Mouse (Mus musculus): ENCODE results near the gene Alg12. TPM values are rescaled to one million over a fixed set of nuclear protein-coding genes. Genes with fewer than 3 reads are reported as not detected.
A peak's percentile ranks its signal among the peaks of the same experiment; 100 is the strongest.

Alg12 gene
- total RNA-seq, 2 experiments from 2014 or later: 10.4 to 10.7 TPM

GRCm38 (mm10) chr15:88854969-88855830 lies 36.1 kb upstream of the Alg12 start:
- DNase-seq: no peak

GRCm38 (mm10) chr15:88854119-88854968 lies 35.2 kb upstream of the Alg12 start:
- DNase-seq: peak; percentile 45

- DNase-seq: no peak
Observed at GRCm38 (mm10) chr15:88853106-88853505, 34.0 kb upstream of the Alg12 start.

- DNase-seq: no peak
Observed at GRCm38 (mm10) chr15:88851507-88852149, 32.5 kb upstream of the Alg12 start.

- DNase-seq: no peak
Observed at GRCm38 (mm10) chr15:88851076-88851475, 32.0 kb upstream of the Alg12 start.

GRCm38 (mm10) chr15:88850146-88850826 lies 31.2 kb upstream of the Alg12 start:
- DNase-seq: peak; percentile 86

GRCm38 (mm10) chr15:88849621-88850020 lies 30.5 kb upstream of the Alg12 start:
- no peak for DNase-seq

GRCm38 (mm10) chr15:88848661-88849060 lies 29.5 kb upstream of the Alg12 start:
- DNase-seq: no peak

- no peak for DNase-seq
Observed at GRCm38 (mm10) chr15:88844966-88845365, 25.8 kb upstream of the Alg12 start.

GRCm38 (mm10) chr15:88843486-88844097 lies 24.5 kb upstream of the Alg12 start:
- DNase-seq: peak; percentile 15

- DNase-seq: no peak
Observed at GRCm38 (mm10) chr15:88842300-88842673, 23.2 kb upstream of the Alg12 start.

GRCm38 (mm10) chr15:88841580-88842299 lies 22.6 kb upstream of the Alg12 start:
- DNase-seq: no peak

GRCm38 (mm10) chr15:88841160-88841559 lies 22.0 kb upstream of the Alg12 start:
- no peak for DNase-seq

GRCm38 (mm10) chr15:88840126-88840525 lies 21.0 kb upstream of the Alg12 start:
- DNase-seq: peak; percentile 60

GRCm38 (mm10) chr15:88839271-88839670 lies 20.2 kb upstream of the Alg12 start:
- DNase-seq: peak; percentile 61

- DNase-seq: peak; percentile 75
Observed at GRCm38 (mm10) chr15:88837977-88838376, 18.9 kb upstream of the Alg12 start.

GRCm38 (mm10) chr15:88837199-88837932 lies 18.2 kb upstream of the Alg12 start:
- peak; percentile 78 for DNase-seq

- DNase-seq: no peak
Observed at GRCm38 (mm10) chr15:88836571-88836970, 17.5 kb upstream of the Alg12 start.

- DNase-seq: no peak
Observed at GRCm38 (mm10) chr15:88836031-88836430, 16.9 kb upstream of the Alg12 start.

GRCm38 (mm10) chr15:88832536-88832935 lies 13.4 kb upstream of the Alg12 start:
- no peak for DNase-seq
